Comparison of ENCODE assay signal across 7 mouse cellular contexts in the genomic region with DNA sequence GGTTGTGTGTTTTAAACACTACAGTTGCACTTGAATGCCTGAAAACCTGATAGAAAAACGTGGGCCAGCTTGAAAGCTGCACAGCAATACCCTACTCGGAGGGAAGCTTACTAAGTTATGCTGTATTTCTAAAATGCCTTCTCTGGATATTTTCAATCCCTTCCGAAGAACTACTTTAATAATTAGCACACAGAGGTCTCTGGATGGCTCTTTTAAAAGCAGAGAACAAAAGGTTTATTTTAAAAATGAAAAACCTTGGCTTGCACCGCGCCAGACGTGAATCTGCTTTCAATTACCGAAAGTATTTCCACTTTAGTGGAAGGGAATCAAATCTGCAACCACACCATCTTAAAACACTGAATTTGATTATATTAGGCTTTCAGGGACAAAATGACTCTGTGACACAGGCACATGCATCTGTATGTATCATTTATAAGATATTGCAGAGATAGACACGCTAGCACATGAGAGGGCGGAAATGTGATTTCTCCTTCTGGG.
A peak's percentile ranks its signal among the peaks of the same experiment; 100 is the strongest.
DNase-seq lines count a peak whose midpoint lies in the region; ATAC-seq and TF ChIP-seq lines count a peak whose summit lies in the region.

No protein-coding gene starts in this region.

- no peak for DNase-seq in lung, postnatal 0 days (ENCODE audit: low spot score)
- no peak for DNase-seq in lung, adult 18-20 months
- DNase-seq in forelimb bud, embryonic 11.5 days (ENCODE audit: low read depth, low spot score) = peak; percentile 78
- DNase-seq in liver, embryonic 13.5 days = no peak
- no peak for DNase-seq in urinary bladder, postnatal 36 days (ENCODE audit: low spot score in 2 of 2)
- no peak for DNase-seq in natural killer cell, adult 2 months (ENCODE audit: low spot score in 2 of 2)
- DNase-seq in layer of hippocampus, adult 9-11 months = no peak

- H3K4me1 ChIP-seq in lung, postnatal 0 days (ENCODE audit: insufficient read depth, low read depth, low read length) = peaks cover 3% of the 10 kb centered on the region; the same call in 1 of the 2 replicates
- H3K4me1 ChIP-seq in liver, embryonic 13.5 days (replicated peaks) = 0 out of 2 replicates have a peak, but pooled peaks cover 2% of the 10 kb centered on the region

- 5% methylated on average over 9 of the region's 9 CpGs for WGBS in lung, postnatal 0 days
- WGBS in liver, embryonic 13.5 days (ENCODE audit: insufficient replicate concordance) = 7% methylated on average over 9 of the region's 9 CpGs

- no peak for TF ChIP-seq EP300 in lung, postnatal 0 days (IDR thresholded peaks at IDR 0.05)

- H3K4me3 ChIP-seq in lung, postnatal 0 days (ENCODE audit: low read depth, low read length) = peak overlapping the region; percentile 55; the same call in 1 of the 2 replicates
- peak overlapping the region; percentile 60 for H3K4me3 ChIP-seq in liver, embryonic 13.5 days (replicated peaks)

- no peak overlapping the region for H3K27ac ChIP-seq in lung, postnatal 0 days (ENCODE audit: low read length)
- no peak overlapping the region for H3K27ac ChIP-seq in liver, embryonic 13.5 days

- H3K9me3 ChIP-seq in lung, postnatal 0 days (ENCODE audit: low read length) = no peaks in the 10 kb centered on the region
- H3K9me3 ChIP-seq in liver, embryonic 13.5 days (replicated peaks) = no peaks in the 10 kb centered on the region

- no peaks in the 10 kb centered on the region for H3K36me3 ChIP-seq in lung, postnatal 0 days (ENCODE audit: insufficient read depth, low read length)
- H3K36me3 ChIP-seq in liver, embryonic 13.5 days = no peaks in the 10 kb centered on the region

- peak overlapping the region; percentile 93 for H3K4me2 ChIP-seq in lung, postnatal 0 days (replicated peaks; ENCODE audit: low read depth, low read length)
- H3K4me2 ChIP-seq in liver, embryonic 13.5 days = peak overlapping the region; percentile 33

- no peak for TF ChIP-seq CTCF in lung, postnatal 0 days (IDR thresholded peaks at IDR 0.05)

- ATAC-seq in lung, postnatal 0 days = no peak
- no peak for ATAC-seq in liver, embryonic 13.5 days (ENCODE audit: low read depth)

- H3K27me3 ChIP-seq in lung, postnatal 0 days (replicated peaks; ENCODE audit: insufficient read depth, low read length) = peaks cover 11% of the 10 kb centered on the region
- H3K27me3 ChIP-seq in liver, embryonic 13.5 days = peaks cover 37% of the 10 kb centered on the region

- no peak overlapping the region for H3K9ac ChIP-seq in lung, postnatal 0 days (replicated peaks; ENCODE audit: low read depth)
- peak overlapping the region; percentile 43 for H3K9ac ChIP-seq in liver, embryonic 13.5 days
